Mouse (Mus musculus) testis, adult 2 months (tissue): ENCODE measurements around the gene Rpap3. TPM values are rescaled to one million over a fixed set of nuclear protein-coding genes. Genes with fewer than 3 reads are reported as not detected.

Source experiments
- H3K27ac ChIP-seq: fragments of 200-500 bp; 2 replicates; pipeline ENCODE4 v1.5.1; 2012; ENCODE audit warnings: low read depth, low read length; ENCODE audit not compliant: control insufficient read depth, insufficient read depth
- H3K27me3 ChIP-seq: fragments of 200-500 bp; 2 replicates; pipeline ENCODE4 v1.6.1; 2012; ENCODE audit warnings: mild to moderate bottlenecking, low read length, moderate library complexity; ENCODE audit not compliant: control insufficient read depth, insufficient read depth
- H3K36me3 ChIP-seq: fragments of 200-500 bp; 2 replicates; pipeline ENCODE4 v1.6.1; 2012; ENCODE audit warnings: mild to moderate bottlenecking, low read length; ENCODE audit not compliant: control insufficient read depth, insufficient read depth
- H3K4me1 ChIP-seq: fragments of 200-500 bp; 2 replicates; pipeline ENCODE4 v1.6.1; 2012; ENCODE audit warnings: low read length; ENCODE audit not compliant: control insufficient read depth, insufficient read depth
- H3K4me3 ChIP-seq: fragments of 200-500 bp; 2 replicates; pipeline ENCODE4 v1.5.1; 2012; ENCODE audit warnings: low read depth, mild to moderate bottlenecking, low read length, moderate library complexity, mixed read lengths; ENCODE audit not compliant: control insufficient read depth
- CTCF ChIP-seq: fragments of 200-500 bp; IDR thresholded peaks from 2 replicates; pipeline ENCODE4 v1.5.1; 2012; ENCODE audit warnings: low read depth, mild to moderate bottlenecking, inconsistent platforms, low read length, moderate library complexity; ENCODE audit not compliant: control insufficient read depth, insufficient read depth, insufficient replicate concordance
- POLR2A ChIP-seq: fragments of 200-500 bp; IDR thresholded peaks from 2 replicates; pipeline ENCODE4 v1.6.1; 2012; ENCODE audit warnings: low read depth, mild to moderate bottlenecking, inconsistent platforms, low read length, moderate library complexity; ENCODE audit not compliant: control insufficient read depth
- polyA plus RNA-seq: library from polyadenylated mRNA; depleted of rRNA; stranded (reverse); fragments of >200 nt; gene quantifications from 2 replicates; pipeline ENCODE4 v1.2.3, GENCODE M21; 2012

Gene Rpap3
- polyA plus RNA-seq, 1 experiment: 3.7 TPM

DNA sequence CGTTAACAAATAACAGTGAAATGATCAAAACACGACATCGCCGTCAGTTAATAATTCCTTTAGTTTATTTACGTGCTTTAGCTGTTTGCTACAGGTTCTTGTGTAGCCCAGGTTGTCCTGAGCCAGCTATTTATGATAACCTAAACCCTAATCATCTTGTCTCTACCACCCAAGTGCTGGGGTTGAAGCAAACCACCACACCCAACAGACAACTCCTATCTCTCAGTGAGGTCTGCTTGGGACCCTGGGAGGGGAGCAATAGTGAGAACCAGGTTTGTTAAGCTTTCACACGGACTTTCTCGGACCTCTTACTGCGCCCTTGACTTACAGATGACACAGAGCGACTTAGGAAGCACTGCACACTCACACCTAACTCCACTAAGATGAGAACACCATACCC, 21.5 kb downstream of the Rpap3 start:
- H3K4me1 ChIP-seq: no peaks in the 10 kb centered on the region
- 0 out of 2 replicates have a peak, but pooled peaks cover 1% of the 10 kb centered on the region for H3K36me3 ChIP-seq
- H3K27me3 ChIP-seq: no peaks in the 10 kb centered on the region
- H3K27ac ChIP-seq: no peak overlapping the region
- TF ChIP-seq POLR2A: no peak
- TF ChIP-seq CTCF: no peak
- no peak overlapping the region for H3K4me3 ChIP-seq

DNA sequence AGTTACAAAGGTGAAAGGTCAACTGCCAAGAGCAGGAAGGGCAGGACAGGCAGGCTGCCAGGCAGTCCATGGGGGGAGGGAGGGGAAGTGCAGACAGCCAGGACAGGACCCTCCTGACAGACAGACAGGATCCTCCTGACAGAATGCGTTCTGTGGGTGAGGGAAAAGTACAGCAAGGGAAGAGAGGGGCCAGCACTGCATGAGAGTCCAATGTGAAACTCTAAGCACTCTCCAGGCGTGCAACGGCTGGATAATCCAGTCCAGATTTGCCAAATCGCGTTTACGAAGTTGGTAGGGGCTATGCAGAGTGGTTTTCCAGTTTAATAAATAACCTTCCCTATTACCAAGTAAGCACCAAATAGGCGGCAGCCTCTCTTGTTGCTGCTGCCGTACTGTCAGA, 23.6 kb downstream of the Rpap3 start:
- H3K4me3 ChIP-seq: no peak overlapping the region
- no peaks in the 10 kb centered on the region for H3K27me3 ChIP-seq
- no peak for TF ChIP-seq CTCF
- no peak for TF ChIP-seq POLR2A
- H3K27ac ChIP-seq: no peak overlapping the region
- H3K36me3 ChIP-seq: 0 out of 2 replicates have a peak, but pooled peaks cover 2% of the 10 kb centered on the region
- H3K4me1 ChIP-seq: no peaks in the 10 kb centered on the region

- Histone ChIP-seq H3K27me3 (no peaks in the 10 kb centered on the region), H3K4me1 (no peaks in the 10 kb centered on the region), H3K27ac (no peak overlapping the region), H3K36me3 (peaks cover 1% of the 10 kb centered on the region; the same call in 1 of the 2 replicates), H3K4me3 (no peak overlapping the region)
- TF ChIP-seq POLR2A (no peak), CTCF (no peak)
These were observed 25.5 kb downstream of the Rpap3 start for GRCm38 (mm10) chr15:97679991-97680681.

- Histone ChIP-seq H3K4me1 (no peaks in the 10 kb centered on the region), H3K27me3 (no peaks in the 10 kb centered on the region), H3K36me3 (peaks cover 1% of the 10 kb centered on the region; the same call in 1 of the 2 replicates), H3K4me3 (no peak overlapping the region), H3K27ac (no peak overlapping the region)
- no peak for TF ChIP-seq CTCF
- no peak for TF ChIP-seq POLR2A
These were observed 28.3 kb downstream of the Rpap3 start for GRCm38 (mm10) chr15:97677341-97677740.

DNA sequence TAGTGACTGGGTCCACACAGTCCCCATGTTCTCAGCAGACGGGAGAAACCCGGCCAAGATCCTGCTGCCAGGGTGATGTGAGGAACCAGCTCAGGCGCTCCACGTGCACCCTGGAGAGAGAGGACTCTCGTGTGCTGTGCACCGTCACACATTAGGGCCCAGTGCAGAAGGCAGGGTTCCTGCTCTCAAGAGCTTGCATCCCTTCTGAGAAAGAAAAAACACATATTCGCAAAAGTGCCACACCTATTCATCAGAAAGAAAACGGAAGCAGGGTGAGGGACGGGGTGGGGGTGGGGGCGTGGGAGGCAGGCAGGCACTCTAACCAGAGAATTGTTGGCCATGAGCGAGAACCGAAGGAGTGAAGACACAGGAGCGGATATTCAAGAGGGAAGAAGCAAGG, 29.7 kb downstream of the Rpap3 start:
- Histone ChIP-seq H3K27me3 (no peaks in the 10 kb centered on the region), H3K36me3 (peaks cover 1% of the 10 kb centered on the region; the same call in 1 of the 2 replicates), H3K4me3 (no peak overlapping the region), H3K27ac (no peak overlapping the region), H3K4me1 (no peaks in the 10 kb centered on the region)
- TF ChIP-seq CTCF: no peak
- TF ChIP-seq POLR2A: no peak

DNA sequence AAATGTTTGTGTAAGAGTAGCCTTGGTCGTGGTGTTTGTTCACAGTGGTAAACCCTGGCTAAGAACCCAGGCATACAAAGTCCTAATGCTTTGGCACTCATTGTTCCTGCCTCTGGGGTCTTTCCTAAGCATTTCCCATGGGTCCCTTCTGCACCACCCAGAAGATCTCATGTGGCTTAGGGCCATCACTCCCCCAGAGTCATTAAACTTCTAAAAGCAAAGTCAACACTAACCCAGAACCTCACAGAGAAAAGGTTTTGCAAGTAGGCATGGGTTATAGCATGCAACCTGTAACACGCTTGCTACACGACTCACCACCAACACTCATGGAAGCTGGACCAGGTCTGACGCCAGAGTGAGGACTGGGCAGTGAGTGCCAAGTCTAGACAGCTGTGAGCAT, 31.2 kb downstream of the Rpap3 start:
- Histone ChIP-seq H3K27ac (no peak overlapping the region), H3K36me3 (peaks cover 1% of the 10 kb centered on the region; the same call in 1 of the 2 replicates), H3K27me3 (no peaks in the 10 kb centered on the region), H3K4me1 (no peaks in the 10 kb centered on the region), H3K4me3 (no peak overlapping the region)
- TF ChIP-seq POLR2A: no peak
- no peak for TF ChIP-seq CTCF

GRCm38 (mm10) chr15:97673256-97674000, 32.2 kb downstream of the Rpap3 start:
- Histone ChIP-seq H3K4me1 (no peaks in the 10 kb centered on the region), H3K27me3 (no peaks in the 10 kb centered on the region), H3K27ac (no peak overlapping the region), H3K4me3 (no peak overlapping the region), H3K36me3 (peaks cover 1% of the 10 kb centered on the region; the same call in 1 of the 2 replicates)
- TF ChIP-seq POLR2A: no peak
- TF ChIP-seq CTCF: no peak
